Mouse (Mus musculus) heart, embryonic 10.5 days (tissue): Measurements from ENCODE around the gene Lmcd1. TPM values are rescaled to one million over a fixed set of nuclear protein-coding genes. Genes with fewer than 3 reads are reported as not detected.
"Not testable (repeated sequence)": the region's sequence is repeated elsewhere in the genome, so short reads cannot be mapped to it uniquely, and the experiment has no call there.

ENCODE experiments used
- DNase-seq: peaks from one replicate; pipeline ENCODE4 v3.0.0-alpha.2; 2017; ENCODE audit warnings: low spot score
- H3K27ac ChIP-seq: fragments of 300-500 bp; sonication (generic); 2 replicates; pipeline ENCODE4 v1.5.1; 2016; ENCODE audit warnings: mild to moderate bottlenecking
- H3K27me3 ChIP-seq: fragments of 300-500 bp; sonication (generic); 2 replicates; pipeline ENCODE4 v1.6.1; 2016; ENCODE audit warnings: mild to moderate bottlenecking; ENCODE audit not compliant: poor library complexity, insufficient read depth, severe bottlenecking
- H3K36me3 ChIP-seq: fragments of 300-500 bp; sonication (generic); 2 replicates; pipeline ENCODE4 v1.6.1; 2016; ENCODE audit warnings: mild to moderate bottlenecking, moderate library complexity
- H3K4me1 ChIP-seq: fragments of 300-500 bp; sonication (generic); 2 replicates; pipeline ENCODE4 v1.6.1; 2016; ENCODE audit warnings: mild to moderate bottlenecking
- H3K4me3 ChIP-seq: fragments of 300-500 bp; sonication (generic); 2 replicates; pipeline ENCODE4 v1.5.1; 2016; ENCODE audit warnings: mild to moderate bottlenecking, moderate library complexity
- H3K9me3 ChIP-seq: fragments of 300-500 bp; sonication (generic); 2 replicates; pipeline ENCODE4 v1.6.1; 2016; ENCODE audit warnings: mild to moderate bottlenecking, moderate library complexity
- WGBS: fragments of 180-500 bp; shearing (Covaris S2); methylation state at CpG from one replicate; pipeline ENCODE4 v1.1.7; 2016; 5-methylcytosine and 5-hydroxymethylcytosine counted together
- polyA plus RNA-seq: library from polyadenylated mRNA; unstranded; fragments of >200 nt; fragmentation: Nextera tagmentation; extraction: Ambion mirVana; gene quantifications from 2 replicates; pipeline ENCODE4 v1.2.1, GENCODE M21; 2016

Gene Lmcd1
- 12.8 and 30.3 TPM in 2 replicates for polyA plus RNA-seq

DNA sequence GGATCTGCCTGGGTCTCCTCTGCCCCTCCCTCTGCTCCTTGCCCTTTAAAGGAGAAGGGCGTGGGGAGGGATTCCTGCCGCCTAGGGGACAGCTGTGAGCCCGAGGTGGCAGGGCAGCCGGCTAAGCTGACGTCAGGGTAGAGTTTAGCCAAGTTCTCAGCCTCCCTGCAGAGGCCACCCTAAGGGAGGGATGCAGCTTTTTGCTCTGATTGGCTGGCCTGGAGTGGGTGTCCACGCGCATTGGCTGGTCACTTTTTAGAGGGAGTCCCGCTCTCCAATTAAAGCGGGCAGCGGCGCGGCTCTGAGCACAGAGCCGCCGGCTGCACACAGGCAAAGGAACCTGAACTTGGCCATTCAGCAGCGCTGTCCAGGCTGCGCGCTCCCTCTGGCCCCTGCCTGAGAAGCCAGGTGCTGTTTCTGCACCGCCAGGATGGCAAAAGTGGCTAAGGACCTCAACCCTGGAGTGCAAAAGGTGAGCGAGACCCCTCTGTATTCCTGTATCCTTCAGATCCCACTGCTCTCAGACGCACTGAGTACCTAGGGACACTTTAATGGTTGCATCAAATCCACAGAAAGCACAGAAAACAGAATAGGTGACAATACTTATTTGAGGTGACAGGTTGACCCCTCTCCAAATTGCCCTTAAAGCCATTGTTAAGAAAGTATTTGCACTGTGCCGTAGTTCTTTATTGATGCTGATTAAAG is at the start of gene Lmcd1:
Lmcd1 (plus strand) TSS at position 258 of the 705 bp plus-strand sequence.
- Histone ChIP-seq H3K9me3 (no peaks in the 10 kb centered on the region), H3K4me1 (peaks cover 17% of the 10 kb centered on the region), H3K4me3 (peak within 1 kb of the TSS; percentile 45), H3K27me3 (peaks cover 9% of the 10 kb centered on the region; the same call in 1 of the 2 replicates), H3K27ac (peak within 1 kb of the TSS; percentile 72), H3K36me3 (no peaks in the 10 kb centered on the region)
- peak; percentile 95 for DNase-seq
- 3% methylated on average over 21 of the region's 21 CpGs for WGBS

DNA sequence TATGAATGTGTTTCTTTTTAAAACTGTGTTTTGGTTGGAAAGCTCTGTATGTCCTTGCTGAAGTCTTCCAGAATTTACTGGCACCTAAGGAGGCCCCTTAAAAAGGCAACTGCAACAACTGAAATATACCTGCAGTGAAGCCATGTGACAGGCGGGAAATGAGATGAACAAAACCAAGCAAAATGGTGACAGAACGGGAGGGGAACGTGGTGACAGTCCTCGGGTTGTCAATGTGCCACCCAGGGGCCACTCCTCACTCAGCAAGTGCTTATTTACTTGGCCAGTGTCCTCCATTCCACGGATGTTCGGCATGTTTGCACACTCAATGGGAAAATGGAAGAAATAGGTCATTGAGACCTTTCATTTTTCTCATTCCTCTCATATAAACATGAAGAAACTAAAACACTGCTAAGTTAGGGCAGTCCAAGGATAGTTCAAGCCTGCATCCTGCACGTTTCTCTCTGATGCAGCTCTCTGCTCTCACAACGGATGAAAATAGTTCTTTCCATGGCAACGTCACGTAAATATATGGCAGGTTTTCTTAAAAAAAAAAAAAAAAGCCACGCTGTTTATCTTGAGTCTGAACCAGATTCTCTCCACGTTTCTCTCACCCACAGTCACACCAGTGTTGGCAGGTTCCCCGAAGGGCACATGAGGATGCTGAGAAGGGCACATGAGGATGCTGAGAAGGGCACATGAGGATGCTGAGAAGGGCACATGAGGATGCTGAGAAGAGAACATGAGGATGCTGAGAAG is 49.5 kb upstream of the Lmcd1 start:
- H3K4me3 ChIP-seq: no peak overlapping the region
- no peak for DNase-seq
- no peaks in the 10 kb centered on the region for H3K36me3 ChIP-seq
- no peaks in the 10 kb centered on the region for H3K9me3 ChIP-seq
- H3K27ac ChIP-seq: no peak overlapping the region
- WGBS: 78% methylated on average over 13 of the region's 13 CpGs
- no peaks in the 10 kb centered on the region for H3K4me1 ChIP-seq
- no peaks in the 10 kb centered on the region for H3K27me3 ChIP-seq

DNA sequence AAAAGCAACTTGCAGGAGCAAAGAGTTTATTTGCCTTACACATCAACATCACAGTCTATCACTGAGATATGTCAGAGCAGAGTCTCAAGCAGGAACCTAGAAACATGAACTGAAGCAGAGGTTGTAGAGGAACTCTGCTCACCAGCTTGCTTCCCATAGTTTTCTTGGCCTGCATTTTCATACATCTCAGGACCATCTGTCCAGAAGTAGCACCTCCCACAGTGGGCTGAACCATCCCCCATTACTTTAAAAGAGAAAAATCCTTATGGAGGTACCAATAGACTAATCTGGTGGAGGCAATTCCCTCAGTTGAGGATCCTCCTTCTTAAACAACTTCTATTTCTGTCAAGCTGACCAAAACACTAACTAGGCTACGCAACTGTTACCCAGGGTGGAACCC is 36.8 kb upstream of the Lmcd1 start:
- 86% methylated on average over 1 of the region's 1 CpGs for WGBS
- no peaks in the 10 kb centered on the region for H3K4me1 ChIP-seq
- H3K4me3 ChIP-seq: no peak overlapping the region

DNA sequence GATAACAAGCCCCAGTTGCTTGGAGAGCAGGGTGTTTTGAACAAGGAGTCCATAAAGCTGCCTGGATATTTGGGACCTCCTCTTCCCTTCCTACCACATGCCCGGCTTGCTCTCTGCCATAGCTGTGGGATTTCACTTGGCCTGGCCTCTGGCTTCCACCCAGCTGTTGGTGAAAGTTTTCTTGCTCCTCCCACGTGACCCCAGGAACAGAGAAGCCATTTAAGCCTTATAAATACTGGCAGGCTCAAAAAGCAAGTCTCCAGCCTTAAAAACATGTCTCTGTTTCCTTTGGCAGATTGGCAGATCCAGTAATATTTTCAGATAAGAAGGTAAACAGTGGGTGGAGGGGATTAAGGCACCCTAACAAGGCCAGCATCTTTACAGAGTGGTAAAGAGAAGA is 31.3 kb upstream of the Lmcd1 start:
- peaks cover 8% of the 10 kb centered on the region; the same call in 1 of the 2 replicates for H3K4me1 ChIP-seq
- DNase-seq: no peak
- no peak overlapping the region for H3K27ac ChIP-seq
- no peaks in the 10 kb centered on the region for H3K27me3 ChIP-seq
- WGBS: 68% methylated on average over 2 of the region's 2 CpGs
- H3K9me3 ChIP-seq: no peaks in the 10 kb centered on the region
- H3K36me3 ChIP-seq: no peaks in the 10 kb centered on the region
- H3K4me3 ChIP-seq: no peak overlapping the region

More for the DNA sequence above, 36.8 kb upstream of the Lmcd1 start:
- Histone ChIP-seq H3K9me3 (no peaks in the 10 kb centered on the region), H3K27ac (no peak overlapping the region), H3K27me3 (no peaks in the 10 kb centered on the region), H3K36me3 (no peaks in the 10 kb centered on the region)
- no peak for DNase-seq

DNA sequence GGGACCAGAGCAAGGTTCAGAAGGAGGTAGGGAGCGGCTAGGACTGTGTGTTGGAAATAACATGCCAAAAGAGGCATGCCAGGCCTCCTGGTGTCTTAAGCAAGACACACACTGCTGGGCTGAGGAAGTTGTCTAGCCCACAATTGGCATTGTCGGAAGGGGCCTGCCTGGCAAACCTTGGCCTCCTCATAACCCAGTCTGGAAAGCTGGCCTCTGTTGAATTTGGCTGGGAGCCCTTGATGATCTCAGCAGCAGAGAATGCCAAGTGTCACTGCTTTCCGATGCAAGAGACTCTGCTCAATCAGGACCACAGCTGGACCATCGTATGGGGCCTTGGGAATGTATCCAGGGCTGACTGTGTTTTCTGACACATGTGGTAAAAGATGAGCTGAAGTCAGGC is 27.9 kb upstream of the Lmcd1 start:
- Histone ChIP-seq H3K4me3 (no peak overlapping the region), H3K27me3 (no peaks in the 10 kb centered on the region), H3K9me3 (no peaks in the 10 kb centered on the region), H3K36me3 (no peaks in the 10 kb centered on the region), H3K27ac (peak overlapping the region; percentile 22; the same call in 1 of the 2 replicates), H3K4me1 (peaks cover 8% of the 10 kb centered on the region; the same call in 1 of the 2 replicates)
- WGBS: 50% methylated on average over 4 of the region's 4 CpGs
- peak; percentile 81 for DNase-seq

DNA sequence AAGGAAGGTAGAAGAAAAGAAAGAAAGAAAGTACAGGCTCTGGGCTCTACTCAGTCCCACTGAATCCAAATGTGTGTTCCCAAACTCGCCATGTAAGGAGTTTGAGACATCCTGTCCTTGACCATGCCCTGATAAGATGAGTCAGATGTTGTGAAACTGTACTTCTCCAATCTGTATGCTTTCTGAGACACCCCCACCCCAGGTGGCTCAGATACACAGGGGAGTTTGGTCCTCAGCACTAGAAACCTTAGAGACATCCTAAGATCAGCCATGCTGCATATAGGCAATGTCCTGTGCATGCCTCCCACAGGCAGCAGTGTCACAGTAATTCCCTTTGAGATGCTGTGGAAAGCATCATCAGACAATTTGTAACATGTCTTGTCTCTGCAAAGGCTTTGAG is 26.9 kb upstream of the Lmcd1 start:
- Histone ChIP-seq H3K4me1 (peaks cover 8% of the 10 kb centered on the region; the same call in 1 of the 2 replicates), H3K36me3 (no peaks in the 10 kb centered on the region), H3K4me3 (no peak overlapping the region), H3K27ac (no peak overlapping the region), H3K9me3 (no peaks in the 10 kb centered on the region), H3K27me3 (no peaks in the 10 kb centered on the region)
- no peak for DNase-seq
- WGBS: 61% methylated on average over 1 of the region's 1 CpGs

DNA sequence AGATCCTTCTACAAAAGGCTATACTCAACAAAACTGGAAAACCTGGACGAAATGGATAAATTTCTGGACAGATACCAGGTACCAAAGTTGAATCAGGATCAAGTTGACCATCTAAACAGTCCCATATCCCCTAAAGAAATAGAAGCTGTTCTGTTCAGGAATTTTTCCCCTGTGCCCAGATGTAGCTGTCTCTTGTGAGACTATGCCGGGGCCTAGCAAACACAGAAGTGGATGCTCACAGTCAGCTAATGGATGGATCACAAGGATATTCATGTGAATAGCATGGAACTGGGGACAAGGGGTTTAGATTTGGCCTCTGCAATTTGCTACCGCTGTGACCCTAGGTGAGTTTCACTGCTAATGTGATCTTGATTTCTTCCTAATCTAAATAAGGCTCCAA is 19.6 kb upstream of the Lmcd1 start:
- not testable (repeated sequence) for H3K4me3 ChIP-seq, H3K9me3 ChIP-seq, H3K36me3 ChIP-seq, H3K27ac ChIP-seq, DNase-seq, H3K4me1 ChIP-seq, H3K27me3 ChIP-seq
- WGBS: 85% methylated on average over 3 of the region's 3 CpGs

DNA sequence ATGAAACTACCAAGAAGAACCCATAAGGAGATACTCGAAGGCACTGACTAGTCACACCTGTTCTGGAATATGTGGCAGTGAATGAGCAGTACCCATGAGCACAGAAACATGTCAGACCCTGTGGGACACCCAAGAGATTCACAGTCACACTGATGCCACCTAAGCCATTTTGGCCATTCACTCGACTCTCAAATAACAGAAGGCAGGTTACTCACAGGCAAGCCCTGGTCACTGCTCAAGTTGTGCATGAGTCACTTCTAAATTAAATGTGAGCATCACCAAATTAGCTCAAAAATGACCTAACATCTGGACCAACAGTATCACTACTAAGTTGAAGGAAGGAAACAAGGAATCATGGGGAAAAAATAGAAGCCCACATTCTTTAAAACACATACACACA is 18.6 kb upstream of the Lmcd1 start:
- Histone ChIP-seq H3K27ac (no peak overlapping the region), H3K4me3 (no peak overlapping the region), H3K4me1 (no peaks in the 10 kb centered on the region), H3K9me3 (no peaks in the 10 kb centered on the region), H3K27me3 (no peaks in the 10 kb centered on the region), H3K36me3 (no peaks in the 10 kb centered on the region)
- WGBS: 81% methylated on average over 2 of the region's 2 CpGs
- no peak for DNase-seq

DNA sequence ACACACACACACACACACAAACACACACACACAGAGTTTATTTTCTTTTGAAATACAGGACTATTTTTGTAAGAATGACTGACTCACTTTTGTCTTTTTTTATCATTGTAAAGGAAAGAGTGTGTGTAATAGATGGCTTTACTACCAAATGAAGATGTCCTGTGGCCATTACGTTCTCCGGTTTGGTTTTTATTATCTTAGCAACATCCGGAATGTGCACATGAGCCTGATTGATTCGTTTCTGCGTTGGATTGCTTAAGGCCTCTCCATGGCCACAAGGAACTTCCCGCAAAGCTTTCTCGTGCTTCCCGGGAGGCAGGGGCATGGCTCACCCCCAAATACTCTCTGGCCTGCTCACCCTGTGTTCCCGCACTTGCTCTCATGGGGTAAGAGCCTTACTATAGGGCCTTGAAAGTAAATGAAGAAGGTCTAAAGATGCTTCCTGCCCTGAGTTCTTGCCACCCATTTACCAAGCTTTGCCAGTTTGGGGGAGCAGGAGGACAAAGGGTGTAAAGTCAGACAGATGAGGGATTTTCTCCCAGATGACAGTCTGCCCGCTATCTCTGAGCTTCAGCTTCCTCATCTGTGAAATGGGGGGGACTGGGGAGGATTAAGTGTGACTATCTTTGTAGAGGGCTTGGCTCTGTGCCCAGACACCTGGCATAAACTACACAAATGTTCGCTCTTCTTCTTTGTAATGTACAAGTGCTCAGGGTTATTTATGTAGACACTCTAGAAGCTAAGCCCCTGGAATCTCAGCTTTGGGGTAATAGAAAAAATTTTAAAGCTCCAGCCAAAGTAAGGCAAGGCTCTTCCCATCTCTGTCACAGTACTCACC is 18.0 kb upstream of the Lmcd1 start:
- WGBS: 76% methylated on average over 11 of the region's 11 CpGs
- H3K4me1 ChIP-seq: no peaks in the 10 kb centered on the region
- no peak overlapping the region for H3K27ac ChIP-seq
- H3K9me3 ChIP-seq: no peaks in the 10 kb centered on the region
- no peak for DNase-seq
- H3K4me3 ChIP-seq: no peak overlapping the region
- no peaks in the 10 kb centered on the region for H3K27me3 ChIP-seq
- no peaks in the 10 kb centered on the region for H3K36me3 ChIP-seq

DNA sequence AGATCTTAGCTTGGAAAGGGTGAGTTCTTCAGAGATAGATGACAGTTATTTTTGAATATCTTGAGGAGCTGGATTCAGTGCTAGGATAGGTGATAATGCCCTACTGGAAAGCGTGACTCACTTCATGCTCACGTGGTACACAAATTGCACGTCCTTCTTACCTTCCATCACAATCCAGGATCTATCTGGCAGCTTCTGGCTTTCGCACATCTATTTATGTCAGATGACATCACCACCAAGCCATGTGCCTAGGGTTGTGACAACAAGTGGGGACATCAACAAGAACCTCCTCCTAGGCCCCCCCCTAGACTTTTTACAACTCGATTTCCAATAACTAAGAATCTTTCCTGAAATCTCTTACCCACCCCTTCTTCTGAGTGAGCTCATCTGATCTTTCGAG is 17.0 kb upstream of the Lmcd1 start:
- Histone ChIP-seq H3K36me3 (no peaks in the 10 kb centered on the region), H3K4me1 (no peaks in the 10 kb centered on the region), H3K9me3 (no peaks in the 10 kb centered on the region), H3K27ac (no peak overlapping the region), H3K27me3 (no peaks in the 10 kb centered on the region), H3K4me3 (no peak overlapping the region)
- DNase-seq: no peak
- WGBS: 71% methylated on average over 6 of the region's 6 CpGs

DNA sequence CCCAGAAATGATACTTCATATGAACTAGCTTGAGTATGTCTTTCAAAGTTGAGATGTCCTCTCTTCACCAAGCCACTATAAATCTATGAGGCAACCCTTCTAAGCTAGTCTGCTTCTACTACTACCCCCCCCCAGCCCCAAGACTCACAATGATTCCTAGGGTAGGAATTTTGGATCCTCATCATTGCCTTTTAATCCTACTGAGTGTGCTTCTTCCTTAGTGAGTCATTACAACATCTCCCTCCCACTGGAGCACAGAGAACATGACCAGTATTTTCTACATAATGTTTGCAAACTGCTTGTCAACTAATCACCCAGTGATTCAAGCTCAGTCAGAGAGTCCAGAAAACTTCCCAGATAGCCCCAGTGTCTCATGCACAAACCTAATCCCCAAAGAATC is 12.5 kb upstream of the Lmcd1 start:
- DNase-seq: no peak
- no peak overlapping the region for H3K4me3 ChIP-seq
- H3K9me3 ChIP-seq: no peaks in the 10 kb centered on the region

DNA sequence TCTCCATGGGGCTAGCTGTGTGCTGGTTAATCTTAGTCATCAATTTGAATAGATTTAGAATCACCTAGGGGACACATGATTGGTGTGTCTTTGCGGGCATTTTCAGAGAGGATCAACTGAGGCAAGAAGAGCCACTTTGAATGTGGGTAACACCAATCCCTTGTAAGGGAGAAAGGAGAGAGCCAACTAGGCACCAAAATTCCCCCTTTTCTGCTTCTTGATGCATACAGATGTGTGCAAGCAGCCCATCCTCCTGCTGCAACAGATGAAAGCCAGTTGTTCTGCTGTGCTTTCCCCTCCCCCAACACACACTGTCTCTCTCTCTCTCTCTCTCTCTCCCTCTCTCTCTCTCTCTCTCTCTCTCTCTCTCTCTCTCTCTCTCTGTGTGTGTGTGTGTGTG is 9.2 kb upstream of the Lmcd1 start:
- H3K4me1 ChIP-seq: no peaks in the 10 kb centered on the region
- no peak overlapping the region for H3K4me3 ChIP-seq
- H3K36me3 ChIP-seq: no peaks in the 10 kb centered on the region
- H3K27me3 ChIP-seq: no peaks in the 10 kb centered on the region
- no peak for DNase-seq
- H3K9me3 ChIP-seq: no peaks in the 10 kb centered on the region
- H3K27ac ChIP-seq: no peak overlapping the region
- 95% methylated on average over 1 of the region's 1 CpGs for WGBS

More for the DNA sequence above, 12.5 kb upstream of the Lmcd1 start:
- Histone ChIP-seq H3K4me1 (no peaks in the 10 kb centered on the region), H3K36me3 (no peaks in the 10 kb centered on the region), H3K27ac (no peak overlapping the region), H3K27me3 (no peaks in the 10 kb centered on the region)

DNA sequence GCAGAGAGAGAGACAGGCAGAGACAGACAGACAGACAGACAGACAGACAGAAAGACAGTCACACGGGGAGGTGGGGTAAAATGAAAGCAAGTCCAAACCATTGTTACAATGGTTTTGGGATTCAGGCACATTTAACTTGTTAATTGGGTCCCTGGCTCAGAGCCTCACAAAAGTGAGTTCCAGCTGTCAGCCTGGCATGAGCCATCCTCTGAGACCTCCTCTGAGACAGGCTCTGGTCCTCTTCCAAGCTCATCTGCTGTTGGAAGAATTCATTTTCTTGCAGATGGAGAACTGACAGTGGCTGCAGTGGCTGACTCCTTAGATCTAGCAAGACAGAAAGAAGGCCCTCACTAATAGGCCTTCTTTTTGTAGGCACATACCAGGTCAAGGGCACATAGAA is 6.9 kb upstream of the Lmcd1 start:
- DNase-seq: no peak
- H3K27me3 ChIP-seq: no peaks in the 10 kb centered on the region
- no peaks in the 10 kb centered on the region for H3K36me3 ChIP-seq
- H3K4me1 ChIP-seq: no peaks in the 10 kb centered on the region
- H3K27ac ChIP-seq: no peak overlapping the region
- 61% methylated on average over 1 of the region's 1 CpGs for WGBS
- H3K4me3 ChIP-seq: no peak overlapping the region
- H3K9me3 ChIP-seq: no peaks in the 10 kb centered on the region
